Mouse (Mus musculus): ENCODE data around the gene Bad. TPM values are rescaled to one million over a fixed set of nuclear protein-coding genes. Genes with fewer than 3 reads are reported as not detected.

The Bad gene
- polyA plus RNA-seq, 1 experiment from 2014 or later = 84.3 TPM

DNA sequence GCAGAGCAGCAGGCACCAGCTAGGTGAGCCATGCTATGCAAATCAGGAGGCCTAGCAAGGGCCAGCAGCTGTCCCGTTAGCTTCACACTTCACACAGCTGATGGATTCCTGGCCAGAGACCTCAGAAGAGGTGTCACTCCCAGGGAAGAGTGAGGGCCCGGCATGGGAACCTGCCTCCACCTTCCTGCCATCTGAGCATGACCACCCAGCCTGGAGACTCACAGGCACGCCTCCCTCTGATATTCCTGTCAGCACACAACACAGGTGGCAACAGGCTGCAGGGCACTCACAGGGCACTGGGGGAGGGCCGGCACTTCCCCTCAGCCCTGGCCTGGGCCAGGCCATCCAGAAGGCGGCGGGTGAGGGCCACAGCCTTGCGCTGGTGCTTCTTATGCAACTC is 13.8 kb downstream of the Bad start:
- 94% methylated on average over 7 of the region's 7 CpGs for WGBS
- no peak overlapping the region for H3K27ac ChIP-seq
- no peak for ATAC-seq
- no peaks in the 10 kb centered on the region for H3K27me3 ChIP-seq
- H3K36me3 ChIP-seq = peaks cover 20% of the 10 kb centered on the region; the same call in 1 of the 2 replicates
- H3K4me1 ChIP-seq (replicated peaks) = peaks cover 15% of the 10 kb centered on the region
- H3K9me3 ChIP-seq = no peaks in the 10 kb centered on the region
- H3K4me3 ChIP-seq (replicated peaks) = no peak overlapping the region
- H3K4me2 ChIP-seq (replicated peaks) = no peak overlapping the region
- no peak overlapping the region for H3K9ac ChIP-seq (replicated peaks)

- H3K9ac ChIP-seq (replicated peaks) = no peak overlapping the region
- no peak for ATAC-seq
- H3K4me1 ChIP-seq (replicated peaks) = peaks cover 14% of the 10 kb centered on the region
- 73% methylated on average over 10 of the region's 10 CpGs for WGBS
- H3K27me3 ChIP-seq = no peaks in the 10 kb centered on the region
- H3K36me3 ChIP-seq = peaks cover 20% of the 10 kb centered on the region; the same call in 1 of the 2 replicates
- H3K4me3 ChIP-seq (replicated peaks) = no peak overlapping the region
- no peak overlapping the region for H3K4me2 ChIP-seq (replicated peaks)
- no peaks in the 10 kb centered on the region for H3K9me3 ChIP-seq
- no peak overlapping the region for H3K27ac ChIP-seq
Observed at GRCm38 (mm10) chr19:6956461-6956860, 14.8 kb downstream of the Bad start.

- H3K36me3 ChIP-seq = no peaks in the 10 kb centered on the region
- H3K4me2 ChIP-seq (replicated peaks) = peak overlapping the region; percentile 49
- WGBS = 15% methylated on average over 15 of the region's 15 CpGs
- H3K9me3 ChIP-seq = no peaks in the 10 kb centered on the region
- H3K4me1 ChIP-seq (replicated peaks) = peaks cover 16% of the 10 kb centered on the region
- H3K27ac ChIP-seq = no peak overlapping the region
- no peak overlapping the region for H3K9ac ChIP-seq (replicated peaks)
- H3K4me3 ChIP-seq (replicated peaks) = peak overlapping the region; percentile 38
- H3K27me3 ChIP-seq = peaks cover 40% of the 10 kb centered on the region
- ATAC-seq = no peak
Observed at GRCm38 (mm10) chr19:6968491-6969271, 27.0 kb downstream of the Bad start.

- H3K4me3 ChIP-seq (replicated peaks) = peak overlapping the region; percentile 38
- ATAC-seq = no peak
- peaks cover 21% of the 10 kb centered on the region for H3K4me1 ChIP-seq (replicated peaks)
- no peaks in the 10 kb centered on the region for H3K9me3 ChIP-seq
- H3K36me3 ChIP-seq = no peaks in the 10 kb centered on the region
- H3K27ac ChIP-seq = no peak overlapping the region
- peak overlapping the region; percentile 49 for H3K4me2 ChIP-seq (replicated peaks)
- WGBS = 2% methylated on average over 20 of the region's 20 CpGs
- peaks cover 40% of the 10 kb centered on the region for H3K27me3 ChIP-seq
- H3K9ac ChIP-seq (replicated peaks) = peak overlapping the region; percentile 57
Observed at GRCm38 (mm10) chr19:6969291-6969664, 27.6 kb downstream of the Bad start.

DNA sequence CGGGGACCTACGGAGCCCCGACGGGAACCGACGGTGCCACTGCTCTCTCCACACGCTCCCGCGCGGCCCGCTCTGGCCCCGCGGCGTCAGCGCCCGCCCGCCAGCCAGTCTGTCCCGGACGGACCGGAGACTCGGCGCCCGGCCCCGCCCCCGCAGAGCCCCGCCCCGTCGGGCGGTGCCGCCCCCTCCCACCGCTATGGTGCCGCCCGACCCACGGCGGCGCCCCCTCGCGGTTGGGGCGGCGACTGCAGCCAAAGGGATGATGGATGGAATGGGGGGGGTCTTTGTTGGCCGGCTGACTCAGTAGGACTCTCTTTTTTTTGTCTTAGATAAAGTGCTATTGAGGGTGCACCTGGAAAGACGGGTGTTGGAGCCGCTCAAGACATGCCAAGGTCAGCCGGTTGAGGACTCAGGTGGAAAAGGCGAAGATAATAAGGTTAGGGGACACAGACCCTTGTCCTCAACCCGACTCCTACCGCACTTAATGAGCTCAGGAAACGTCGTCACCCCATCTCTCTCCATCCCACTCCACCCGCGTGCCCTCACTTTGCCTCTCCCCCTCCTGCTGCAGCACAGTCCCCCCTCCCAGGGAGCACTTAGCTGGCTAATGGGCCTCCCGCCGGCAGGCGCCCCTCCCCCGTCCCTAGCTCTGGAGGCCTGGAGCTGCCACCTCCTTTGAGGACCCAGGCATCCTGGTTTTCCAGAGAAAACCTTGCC is 28.2 kb downstream of the Bad start:
- WGBS = 2% methylated on average over 52 of the region's 55 CpGs
- Histone ChIP-seq H3K4me3 (replicated peaks) (peak overlapping the region; percentile 38), H3K36me3 (no peaks in the 10 kb centered on the region), H3K4me1 (replicated peaks) (peaks cover 21% of the 10 kb centered on the region), H3K9ac (replicated peaks) (peak overlapping the region; percentile 57), H3K27me3 (peaks cover 40% of the 10 kb centered on the region), H3K9me3 (no peaks in the 10 kb centered on the region), H3K27ac (no peak overlapping the region), H3K4me2 (replicated peaks) (peak overlapping the region; percentile 49)
- ATAC-seq = peak; percentile 21; the same call in 1 of the 2 replicates

DNA sequence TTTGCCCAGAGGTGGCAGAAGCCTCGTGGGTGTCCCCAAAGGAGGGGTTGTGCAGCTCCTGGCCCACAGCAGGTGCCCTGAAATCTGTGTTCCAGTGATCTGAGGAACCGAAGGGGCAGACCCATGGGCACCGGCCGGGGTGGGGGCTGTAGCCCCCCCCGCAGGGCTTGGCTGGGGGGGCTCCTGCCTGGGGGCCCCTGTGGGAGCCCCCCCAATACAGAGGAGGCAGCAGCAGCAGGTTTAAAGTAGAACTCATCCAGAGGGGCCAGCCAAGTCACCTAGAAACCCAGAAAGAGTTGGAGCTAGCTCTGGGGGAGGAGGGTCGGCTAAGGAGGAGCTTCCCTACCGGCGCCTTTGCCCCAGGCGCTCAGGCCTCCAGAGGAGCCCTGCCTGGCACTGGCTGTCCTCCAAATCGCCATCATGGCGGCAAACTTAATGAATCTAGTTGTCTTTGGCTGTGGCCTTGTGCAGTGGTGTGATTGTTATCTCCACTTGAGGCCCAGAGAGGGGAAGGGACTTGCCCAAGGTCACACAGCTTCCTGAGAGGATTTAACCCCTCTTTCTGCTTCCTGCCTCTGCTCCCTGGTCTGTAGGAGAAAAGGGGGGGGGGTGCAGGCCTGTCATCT is 28.9 kb downstream of the Bad start:
- 0 out of 2 replicates have a peak overlapping the region, but pooled peaks have one; percentile 57 for H3K9ac ChIP-seq (replicated peaks)

DNA sequence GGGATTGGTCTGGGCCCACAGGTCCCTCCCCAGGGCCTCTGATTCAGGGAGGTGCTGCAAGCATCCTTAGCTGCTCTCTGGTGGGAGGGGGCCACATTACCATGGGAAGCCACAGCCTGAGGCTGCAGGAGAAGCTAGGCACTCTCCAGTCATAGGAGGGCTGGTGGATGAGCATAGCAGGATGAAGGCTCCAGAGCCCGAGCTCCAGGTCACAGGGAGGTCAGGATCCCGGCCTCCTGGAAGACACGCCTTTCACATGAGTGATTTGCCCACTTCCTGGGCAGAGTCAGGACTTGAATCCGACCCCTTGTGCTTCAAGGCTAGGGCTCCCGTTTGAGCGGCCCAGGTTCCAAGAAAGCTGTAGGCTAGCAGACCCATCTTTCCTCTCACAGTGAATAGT is 30.0 kb downstream of the Bad start:
- 0 out of 2 replicates have a peak overlapping the region, but pooled peaks have one; percentile 14 for H3K9ac ChIP-seq (replicated peaks)

More for the DNA sequence above, 28.9 kb downstream of the Bad start:
- peaks cover 40% of the 10 kb centered on the region for H3K27me3 ChIP-seq
- 13% methylated on average over 11 of the region's 11 CpGs for WGBS
- no peak for ATAC-seq
- H3K4me2 ChIP-seq (replicated peaks) = peak overlapping the region; percentile 49
- H3K9me3 ChIP-seq = no peaks in the 10 kb centered on the region
- no peak overlapping the region for H3K4me3 ChIP-seq (replicated peaks)
- H3K36me3 ChIP-seq = no peaks in the 10 kb centered on the region
- peaks cover 21% of the 10 kb centered on the region for H3K4me1 ChIP-seq (replicated peaks)
- no peak overlapping the region for H3K27ac ChIP-seq

DNA sequence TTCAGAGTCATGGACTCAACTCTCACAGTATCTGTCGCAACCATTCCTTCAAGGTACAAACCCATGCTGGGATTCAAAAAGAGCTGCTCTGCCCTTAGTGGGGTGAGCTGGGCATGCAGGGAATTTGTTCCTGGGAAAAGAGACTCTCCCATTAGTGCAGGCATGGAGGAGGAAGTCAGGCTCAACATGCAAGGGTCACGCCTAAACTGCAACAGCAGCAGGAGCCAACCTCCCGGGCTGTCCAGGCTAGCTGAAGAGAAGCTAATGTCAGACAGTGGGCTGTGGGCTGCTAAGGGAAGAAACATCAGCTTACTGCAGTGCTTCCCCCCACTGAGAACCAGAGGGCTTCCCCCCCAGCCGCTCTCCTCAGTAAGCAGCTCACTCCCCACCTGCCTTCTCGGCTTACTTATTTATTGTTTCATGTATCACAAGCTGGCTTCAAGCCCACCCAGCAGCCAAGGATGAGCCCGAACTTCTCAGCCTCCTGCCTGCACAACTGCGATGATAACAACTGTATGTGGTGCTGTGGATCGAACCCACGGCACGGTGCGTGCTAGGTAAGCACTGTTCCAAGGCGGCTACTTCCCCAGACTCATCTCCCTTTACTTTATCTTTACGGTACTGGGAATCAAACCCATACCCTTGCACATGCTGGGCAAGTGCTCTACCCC is 30.7 kb downstream of the Bad start:
- Histone ChIP-seq H3K9me3 (no peaks in the 10 kb centered on the region), H3K36me3 (peaks cover 9% of the 10 kb centered on the region), H3K4me2 (replicated peaks) (no peak overlapping the region), H3K4me1 (replicated peaks) (peaks cover 37% of the 10 kb centered on the region), H3K27ac (no peak overlapping the region), H3K27me3 (peaks cover 40% of the 10 kb centered on the region), H3K9ac (replicated peaks) (no peak overlapping the region), H3K4me3 (replicated peaks) (no peak overlapping the region)
- ATAC-seq = no peak
- 82% methylated on average over 13 of the region's 13 CpGs for WGBS

More for the DNA sequence above, 30.0 kb downstream of the Bad start:
- Histone ChIP-seq H3K4me3 (replicated peaks) (no peak overlapping the region), H3K27ac (no peak overlapping the region), H3K27me3 (peaks cover 40% of the 10 kb centered on the region), H3K9me3 (no peaks in the 10 kb centered on the region), H3K4me1 (replicated peaks) (peaks cover 29% of the 10 kb centered on the region), H3K4me2 (replicated peaks) (no peak overlapping the region), H3K36me3 (peaks cover 2% of the 10 kb centered on the region)
- 59% methylated on average over 6 of the region's 6 CpGs for WGBS
- no peak for ATAC-seq

DNA sequence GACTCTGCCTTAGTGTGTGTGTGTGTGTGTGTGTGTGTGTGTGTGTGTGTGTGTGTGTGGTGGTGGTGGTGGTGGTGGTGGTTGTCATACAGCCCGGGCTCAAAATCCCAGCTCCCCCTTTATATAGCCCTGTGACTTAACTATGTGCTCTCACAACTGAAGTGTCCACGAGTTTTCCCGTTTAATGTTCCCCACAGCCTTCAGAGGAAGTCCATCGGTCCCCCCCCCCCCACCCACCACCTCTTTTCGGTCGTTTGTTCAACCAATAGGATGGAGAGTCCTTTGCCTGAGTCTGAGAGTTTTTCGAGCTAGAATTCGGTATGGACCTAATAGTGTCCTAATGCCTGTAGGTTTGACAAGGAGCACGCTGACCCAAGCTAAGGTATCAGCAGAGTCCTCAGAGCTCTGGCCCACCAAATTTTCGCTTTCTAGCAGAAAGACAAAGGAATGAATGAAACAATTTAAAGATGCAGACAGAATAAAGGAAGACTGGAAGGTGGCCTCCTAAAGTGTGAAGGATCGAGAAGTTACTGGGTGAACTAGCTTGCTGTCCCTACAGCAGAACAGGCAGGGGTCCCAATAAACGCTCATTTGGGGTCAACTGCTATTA is 32.0 kb downstream of the Bad start:
- Histone ChIP-seq H3K27ac (0 out of 2 replicates have a peak overlapping the region, but pooled peaks have one; percentile 96), H3K9me3 (no peaks in the 10 kb centered on the region), H3K4me2 (replicated peaks) (peak overlapping the region; percentile 87), H3K36me3 (peaks cover 22% of the 10 kb centered on the region), H3K27me3 (peaks cover 30% of the 10 kb centered on the region), H3K4me3 (replicated peaks) (peak overlapping the region; percentile 82), H3K4me1 (replicated peaks) (peaks cover 50% of the 10 kb centered on the region), H3K9ac (replicated peaks) (peak overlapping the region; percentile 88)
- 35% methylated on average over 12 of the region's 12 CpGs for WGBS
- no peak for ATAC-seq

GRCm38 (mm10) chr19:6974211-6975205 is 32.8 kb downstream of the Bad start, which contains the start of gene Ppp1r14b:
Gene Ppp1r14b, plus strand, starts transcription at chr19:6974968.
- Histone ChIP-seq H3K27ac (peak within 1 kb of the TSS; percentile 96), H3K4me1 (replicated peaks) (peaks cover 55% of the 10 kb centered on the region), H3K27me3 (peaks cover 22% of the 10 kb centered on the region), H3K4me3 (replicated peaks) (peak within 1 kb of the TSS; percentile 82), H3K36me3 (peaks cover 22% of the 10 kb centered on the region), H3K4me2 (replicated peaks) (peak within 1 kb of the TSS; percentile 87), H3K9ac (replicated peaks) (peak within 1 kb of the TSS; percentile 88), H3K9me3 (no peaks in the 10 kb centered on the region)
- ATAC-seq = peak; percentile 65
- under 1% methylated on average over 53 of the region's 84 CpGs for WGBS
